Mouse (Mus musculus): ENCODE results near the gene Mthfr. TPM values are rescaled to one million over a fixed set of nuclear protein-coding genes. Genes with fewer than 3 reads are reported as not detected.
A peak's percentile ranks its signal among the peaks of the same experiment; 100 is the strongest.

Mthfr gene
- total RNA-seq, 2 experiments from 2014 or later = 28.7 to 31.9 TPM

DNA sequence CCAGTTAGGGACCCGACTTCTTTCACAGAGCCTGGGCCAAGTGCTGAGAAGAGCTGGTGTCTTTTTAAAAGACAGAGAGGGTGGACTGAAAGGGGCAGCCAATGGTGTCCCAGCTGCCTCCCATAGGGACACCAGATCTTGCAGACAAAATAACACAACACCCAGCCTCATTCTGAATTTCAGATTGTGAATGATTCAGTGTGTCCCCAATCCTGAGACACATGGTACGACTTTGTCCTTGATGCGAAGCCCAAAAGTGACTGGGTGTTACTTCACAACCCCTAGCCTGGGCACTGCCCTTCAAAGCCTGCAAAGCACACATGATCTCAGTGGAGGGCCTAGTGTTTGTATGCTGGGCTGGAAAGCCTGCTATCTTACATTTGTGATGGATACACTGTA lies 47.0 kb downstream of the Mthfr start:
- no peak for DNase-seq (ENCODE audit: extremely low spot score in 1 of 2, low spot score in 1 of 2)

DNA sequence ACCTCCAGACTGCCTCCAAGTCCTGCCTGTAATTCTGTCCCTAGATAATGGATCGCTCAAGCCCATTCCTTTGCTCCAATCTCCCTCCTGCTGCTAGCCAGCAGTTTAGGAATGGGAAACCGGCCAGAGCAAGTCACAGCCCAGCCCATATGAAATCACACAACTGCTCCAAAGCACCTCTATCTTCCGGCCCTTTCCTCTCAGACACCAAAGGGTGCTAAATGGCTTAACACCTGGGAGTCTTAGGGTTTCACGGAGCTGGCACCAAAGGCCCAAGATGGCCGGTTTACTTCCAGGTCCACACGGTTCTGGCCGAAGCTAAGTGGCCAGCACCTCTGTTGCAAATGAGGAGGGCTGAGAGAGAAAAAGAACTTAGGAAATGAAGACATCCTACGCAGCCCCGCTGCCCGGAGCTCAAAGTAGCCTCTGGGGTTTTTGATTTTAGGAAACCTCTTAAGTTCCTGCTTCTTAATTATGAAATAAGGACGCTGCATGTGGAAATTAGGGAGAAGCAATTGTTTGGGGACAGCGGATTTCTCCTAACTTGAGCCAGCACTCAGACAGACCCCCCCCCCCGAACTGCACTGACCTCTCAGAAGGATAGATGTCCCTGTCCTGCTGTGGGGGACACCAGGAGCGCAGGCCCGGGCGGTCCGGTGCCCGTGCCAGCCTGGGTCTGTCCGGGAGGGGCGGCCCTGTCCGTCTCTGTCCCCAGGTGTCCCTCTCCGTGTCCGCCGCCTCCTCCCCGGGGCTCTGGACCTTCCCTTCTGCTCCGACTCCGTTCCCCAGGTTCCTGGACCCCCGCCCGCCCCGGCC lies 48.4 kb downstream of the Mthfr start:
- DNase-seq (ENCODE audit: extremely low spot score in 1 of 2, low spot score in 1 of 2) = no peak

DNA sequence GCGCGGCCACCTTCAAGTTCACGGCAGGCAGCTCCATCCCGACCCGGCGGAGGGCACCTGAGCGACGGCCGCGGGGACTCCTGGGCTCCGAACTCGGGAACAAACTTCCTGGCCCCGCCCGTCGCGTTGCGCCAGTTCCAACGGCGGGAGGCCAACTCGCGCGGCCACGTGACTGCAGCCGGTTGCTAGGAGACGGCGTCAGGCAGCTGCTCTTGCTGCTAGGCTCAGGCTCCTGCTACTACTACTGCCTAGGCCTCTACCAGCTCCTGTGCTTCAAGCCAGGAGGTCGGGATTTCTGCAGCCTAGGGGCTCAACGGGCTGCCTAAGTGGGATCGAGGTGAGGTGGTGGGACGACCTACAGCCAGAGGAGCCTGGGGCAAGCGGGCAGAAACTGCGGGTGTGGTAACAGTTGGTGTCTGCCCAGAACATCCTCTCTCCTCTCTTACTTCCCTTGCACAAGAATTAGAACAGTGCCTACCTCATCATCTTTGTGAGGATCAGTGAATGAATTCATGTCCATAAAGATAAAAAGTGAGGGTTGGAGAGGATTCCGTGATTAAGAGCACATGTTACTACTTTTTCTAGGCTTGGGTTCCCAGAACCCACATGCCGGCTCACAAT lies 49.1 kb downstream of the Mthfr start, which contains the start of gene Agtrap:
Gene Agtrap (minus strand): TSS at position 125 of the 621 bp plus-strand sequence.
- peak; percentile 86 to 90 for DNase-seq (ENCODE audit: extremely low spot score in 1 of 2, low spot score in 1 of 2)

GRCm38 (mm10) chr4:148089166-148089565 lies 50.3 kb downstream of the Mthfr start:
- DNase-seq (ENCODE audit: extremely low spot score in 1 of 2, low spot score in 1 of 2) = no peak

DNA sequence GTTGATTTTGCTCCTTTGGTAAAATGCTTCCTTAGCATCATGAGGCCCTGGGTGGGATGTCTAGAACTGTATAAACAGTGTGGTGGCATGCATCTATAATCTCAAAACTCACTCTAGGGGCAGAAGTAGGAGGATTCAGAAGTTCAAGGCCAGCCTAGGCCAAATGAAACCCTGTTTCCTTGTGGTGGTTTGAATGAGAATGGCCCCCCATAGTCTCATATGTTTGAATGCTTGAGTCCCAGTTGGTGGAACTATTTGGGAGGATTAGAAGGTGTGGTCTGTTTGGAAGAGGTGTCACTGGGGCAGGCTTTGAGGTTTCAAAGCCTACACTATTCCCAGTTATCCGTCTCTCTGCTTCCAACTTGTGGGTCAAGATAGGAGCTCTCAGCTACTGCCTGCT lies 52.3 kb downstream of the Mthfr start:
- no peak for DNase-seq (ENCODE audit: extremely low spot score in 1 of 2, low spot score in 1 of 2)

DNA sequence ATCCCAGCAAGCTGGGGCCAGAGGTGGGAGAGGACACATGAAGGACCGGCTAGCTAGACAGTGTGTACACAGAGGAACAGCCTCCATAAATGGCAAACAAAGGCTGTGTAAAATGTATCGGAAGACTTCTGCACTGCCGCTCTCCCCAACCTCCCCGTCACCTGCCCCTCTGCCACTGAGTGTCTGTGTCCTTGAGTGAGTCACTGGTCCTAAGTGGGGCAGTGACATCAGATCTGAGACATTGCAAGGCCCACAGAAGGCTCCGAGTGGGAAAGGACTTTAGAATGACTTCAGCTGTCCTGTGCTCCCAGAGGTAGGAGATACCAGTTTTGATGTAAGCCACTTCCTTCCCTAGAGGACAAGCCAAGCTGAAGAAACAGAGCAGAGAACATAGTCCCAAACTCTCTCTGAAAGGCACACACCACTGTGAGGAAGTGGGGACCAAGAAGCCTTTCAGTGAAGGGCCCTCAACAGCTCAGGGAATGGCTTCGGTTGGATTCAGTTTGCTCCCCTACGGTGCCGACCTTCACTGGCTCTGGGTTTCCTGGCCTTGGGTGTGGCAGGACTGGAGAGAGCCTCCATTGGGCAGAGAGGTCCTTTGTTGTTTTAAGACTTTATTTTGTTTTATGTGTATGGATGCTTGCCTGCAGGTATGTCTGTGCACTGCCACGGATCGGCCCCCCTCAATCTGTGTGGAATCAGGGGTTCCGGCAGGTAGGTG lies 53.8 kb downstream of the Mthfr start:
- no peak for DNase-seq (ENCODE audit: extremely low spot score in 1 of 2, low spot score in 1 of 2)

GRCm38 (mm10) chr4:148094161-148094560 lies 55.3 kb downstream of the Mthfr start:
- DNase-seq (ENCODE audit: extremely low spot score in 1 of 2, low spot score in 1 of 2) = no peak

- no peak for DNase-seq (ENCODE audit: extremely low spot score in 1 of 2, low spot score in 1 of 2)
Observed at GRCm38 (mm10) chr4:148095081-148095480, 56.2 kb downstream of the Mthfr start.

DNA sequence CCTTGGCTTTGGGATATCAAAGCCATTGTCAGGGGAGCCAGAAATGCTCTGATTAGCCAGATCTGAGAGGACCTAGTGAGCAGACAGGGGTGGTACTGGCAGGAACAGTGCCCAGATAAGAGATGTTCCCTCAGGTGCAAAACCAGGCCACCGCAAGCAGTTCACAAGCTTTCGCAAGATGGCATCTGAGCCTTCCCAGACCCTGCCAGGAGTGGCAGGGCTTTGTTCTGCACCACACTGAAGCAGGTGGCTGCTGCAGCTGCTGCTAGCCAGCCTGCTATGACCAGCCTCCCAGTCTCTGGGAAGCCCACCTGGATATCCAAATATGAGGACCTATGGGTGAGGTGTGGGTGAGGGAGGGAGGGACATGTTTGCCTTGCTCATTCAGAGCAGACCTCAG lies 59.1 kb downstream of the Mthfr start:
- DNase-seq (ENCODE audit: extremely low spot score in 1 of 2, low spot score in 1 of 2) = no peak

DNA sequence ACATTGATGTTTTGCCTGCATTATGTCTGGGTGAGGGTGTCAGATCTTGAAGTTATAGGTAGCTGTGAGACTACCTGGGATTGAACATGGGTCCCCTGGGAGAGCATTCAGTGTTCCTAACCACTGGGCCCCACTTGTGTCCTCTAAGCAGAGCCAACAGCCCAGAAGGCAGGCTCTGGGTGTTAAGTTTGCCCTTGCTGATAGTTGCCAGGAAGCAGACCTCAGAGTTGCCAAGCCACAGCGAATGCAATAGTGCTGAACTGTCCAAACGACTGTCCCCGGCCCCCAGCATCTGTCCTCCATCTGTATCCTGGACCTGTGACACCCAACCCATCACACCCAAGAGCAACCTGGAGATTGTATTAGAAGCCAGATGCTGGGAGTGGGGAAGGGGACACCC lies 59.8 kb downstream of the Mthfr start:
- no peak for DNase-seq (ENCODE audit: extremely low spot score in 1 of 2, low spot score in 1 of 2)

GRCm38 (mm10) chr4:148101801-148102527 lies 63.1 kb downstream of the Mthfr start:
- DNase-seq (ENCODE audit: extremely low spot score in 1 of 2, low spot score in 1 of 2) = peak; percentile 61 to 73

DNA sequence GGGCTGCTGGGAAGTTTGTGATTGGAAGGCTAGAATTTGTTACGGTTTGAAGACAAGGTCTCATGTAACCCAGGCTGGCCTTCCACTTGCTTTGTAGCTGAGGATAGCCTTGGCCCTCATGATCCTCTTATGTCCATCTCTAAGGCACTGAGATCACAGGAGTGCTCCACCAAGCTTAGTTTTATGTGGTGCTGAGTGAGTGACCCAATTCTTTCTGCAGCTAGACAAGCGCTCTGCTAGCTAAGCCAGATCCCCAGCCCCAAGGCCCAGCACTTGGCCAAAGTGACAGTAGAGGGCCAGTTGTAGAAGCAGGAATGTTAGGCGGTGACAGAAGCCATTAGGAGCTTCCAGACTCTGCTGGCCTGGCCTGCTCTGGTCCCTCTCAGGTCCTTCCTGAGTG lies 65.3 kb downstream of the Mthfr start:
- DNase-seq (ENCODE audit: extremely low spot score in 1 of 2, low spot score in 1 of 2) = no peak

- DNase-seq (ENCODE audit: extremely low spot score in 1 of 2, low spot score in 1 of 2) = no peak
Observed at GRCm38 (mm10) chr4:148107621-148108291, 68.9 kb downstream of the Mthfr start.

DNA sequence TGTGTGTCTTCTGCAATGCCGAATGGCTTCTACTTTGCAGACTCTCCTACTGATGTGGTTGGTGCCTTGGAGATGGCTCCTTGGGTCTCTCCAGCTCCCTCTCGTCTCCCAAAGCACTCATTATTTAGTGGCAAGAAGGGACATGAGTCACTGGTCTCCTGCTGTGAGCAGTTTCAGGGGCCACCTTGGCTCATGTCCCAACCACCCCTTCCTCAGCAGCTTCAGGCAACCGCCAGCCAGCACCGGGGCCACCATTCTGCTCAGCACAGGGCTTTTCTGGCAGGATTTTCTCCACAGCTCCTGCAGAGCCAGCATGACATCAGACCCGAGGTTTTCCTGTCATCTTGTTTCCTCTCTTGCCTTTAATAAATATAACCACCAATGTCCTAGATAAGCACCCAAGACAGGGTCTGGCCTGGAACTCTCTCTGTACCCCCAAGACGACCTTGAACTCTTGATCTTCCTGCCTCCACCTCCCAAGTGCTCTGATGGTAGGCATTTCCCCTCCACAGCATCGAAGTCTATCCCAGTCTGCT lies 69.8 kb downstream of the Mthfr start:
- no peak for DNase-seq (ENCODE audit: extremely low spot score in 1 of 2, low spot score in 1 of 2)

Other genes with a start within 250 kb of the Mthfr start
- gene Zfp984, start 229.3 kb upstream of the Mthfr start, total RNA-seq (2021) = 1 to 10 TPM; 1.9 to 2.7 TPM
- 10 to 100 TPM; 17.4 to 18.1 TPM for gene Zfp933, start 190.7 kb upstream of the Mthfr start, total RNA-seq (2021)
- 10 to 100 TPM; 15.2 to 26.5 TPM for gene Miip, start 170.3 kb upstream of the Mthfr start, total RNA-seq (2021)
- gene Fv1, start 170.1 kb upstream of the Mthfr start, total RNA-seq (2021) = 1 to 10 TPM; 7.9 to 8.5 TPM
- gene Mfn2, start 134.4 kb upstream of the Mthfr start, total RNA-seq (2021) = 100 to 1,000 TPM; 191 to 194 TPM
- gene Plod1, start 102.3 kb upstream of the Mthfr start, total RNA-seq (2021) = 10 to 100 TPM; 21.7 to 25.2 TPM
- 10 to 100 TPM; 28.4 to 29.1 TPM for gene 2510039O18Rik, start 98.2 kb upstream of the Mthfr start, total RNA-seq (2021)
- gene Nppb, start 53.3 kb upstream of the Mthfr start, total RNA-seq (2021) = not detected
- not detected for gene Nppa, start 38.4 kb upstream of the Mthfr start, total RNA-seq (2021)
- 10 to 100 TPM; 70.9 to 73.9 TPM for gene Clcn6, start 256 bp upstream of the Mthfr start, total RNA-seq (2021)
- gene Agtrap, start 49.0 kb downstream of the Mthfr start, total RNA-seq (2021) = 1 to 10 TPM; 6.2 to 6.9 TPM
- 10 to 100 TPM; 15.0 to 16.5 TPM for gene Mad2l2, start 91.3 kb downstream of the Mthfr start, total RNA-seq (2021)
- 1 to 10 TPM; 2.3 TPM for gene Draxin, start 91.6 kb downstream of the Mthfr start, total RNA-seq (2021)
- 10 to 100 TPM; 27.9 to 28.7 TPM for gene Fbxo6, start 113.1 kb downstream of the Mthfr start, total RNA-seq (2021)
- 100 to 1,000 TPM; 127 TPM for gene Fbxo44, start 121.4 kb downstream of the Mthfr start, total RNA-seq (2021)
- gene Fbxo2, start 121.5 kb downstream of the Mthfr start, total RNA-seq (2021) = 100 to 1,000 TPM in 1 of 2 experiments, 10 to 100 TPM in 1; 97.4 to 116 TPM
- 10 to 100 TPM; 32.4 to 33.6 TPM for gene Disp3, start 248.9 kb downstream of the Mthfr start, total RNA-seq (2021)